Mouse (Mus musculus): ENCODE data around the gene Atg10.
"Not testable (repeated sequence)": the region's sequence is repeated elsewhere in the genome, so short reads cannot be mapped to it uniquely, and the experiment has no call there.

Atg10 gene

DNA sequence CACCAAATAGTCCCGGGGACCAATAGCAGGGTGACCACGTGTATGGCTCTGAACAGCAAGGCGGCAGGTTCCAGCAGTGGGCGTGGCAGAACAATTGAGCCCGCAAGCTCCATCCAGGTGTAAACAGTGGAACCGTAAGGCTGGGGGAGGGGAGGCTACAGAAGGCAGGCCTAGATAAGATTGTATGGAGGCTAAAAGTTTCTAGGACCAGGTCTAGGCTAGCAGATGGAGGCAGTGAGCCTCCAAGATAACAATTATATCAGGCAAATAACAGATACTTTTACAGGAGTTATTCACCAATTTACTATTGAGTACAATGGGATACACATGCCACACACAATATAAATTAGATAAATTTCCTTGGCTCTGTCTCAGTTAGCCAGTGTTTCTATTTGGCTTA is 284.6 kb downstream of the Atg10 start:
- DNase-seq (ENCODE audit: low spot score in 2 of 2), result peak in 1 of 2 experiments; percentile 11

DNA sequence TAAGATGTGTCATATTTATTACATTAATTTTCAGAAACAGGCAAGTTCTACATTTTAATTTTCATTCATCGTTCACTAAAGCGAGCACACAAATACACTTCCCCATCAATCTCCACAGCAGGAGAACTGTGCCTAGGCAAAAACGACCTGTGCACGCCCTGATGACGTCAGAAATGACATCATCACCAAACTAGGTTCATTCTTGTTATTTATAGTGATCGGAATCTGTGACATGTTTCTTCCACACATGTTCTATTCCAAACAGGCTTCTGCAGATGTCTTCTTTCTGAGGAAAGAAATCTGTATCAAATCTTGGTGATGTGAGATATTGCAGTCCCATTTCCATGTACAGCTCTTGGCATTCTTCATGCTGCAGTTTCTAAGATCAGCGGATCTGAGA is 287.9 kb downstream of the Atg10 start:
- no peak for DNase-seq (ENCODE audit: low spot score in 2 of 2)

DNA sequence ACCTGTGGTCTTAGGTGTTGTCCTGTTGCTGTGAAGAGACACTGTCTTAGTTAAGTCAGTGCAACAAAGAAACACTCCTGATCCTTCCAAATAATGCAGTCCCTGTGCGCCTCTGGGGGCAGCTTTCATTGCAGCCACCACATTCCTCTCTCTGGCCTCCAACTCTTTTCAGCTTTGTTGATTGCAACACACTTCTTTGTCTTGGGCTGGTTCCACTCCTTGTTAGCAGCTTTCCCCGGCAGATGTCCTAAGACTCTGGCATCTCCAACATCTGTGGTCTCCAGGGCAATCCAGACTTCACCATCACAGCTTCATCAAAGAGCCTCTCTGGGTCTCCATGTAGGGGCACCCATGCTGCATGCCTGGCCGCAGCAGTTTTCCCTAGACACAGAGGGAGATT is 290.5 kb downstream of the Atg10 start:
- no peak for DNase-seq (ENCODE audit: low spot score in 2 of 2)

DNA sequence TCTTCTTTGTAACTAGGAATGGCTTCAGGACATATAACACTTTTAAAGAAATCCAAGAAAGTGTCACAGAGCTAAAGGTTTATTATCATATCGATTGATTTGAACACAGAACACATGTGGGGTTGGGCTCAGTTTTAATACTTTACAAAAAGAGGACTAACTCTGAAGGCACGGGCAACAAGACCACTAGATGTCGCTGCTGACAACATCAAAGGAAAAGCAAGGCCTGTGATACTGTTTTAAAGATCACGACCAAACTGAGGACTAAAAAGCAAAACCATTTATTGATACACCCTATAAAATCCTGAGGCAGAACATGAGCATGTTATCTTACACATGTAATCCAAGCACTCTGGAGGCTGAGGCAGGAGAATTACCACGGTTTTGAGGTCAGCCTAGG is 293.9 kb downstream of the Atg10 start:
- DNase-seq (ENCODE audit: low spot score in 2 of 2), result peak; percentile 18 to 58

DNA sequence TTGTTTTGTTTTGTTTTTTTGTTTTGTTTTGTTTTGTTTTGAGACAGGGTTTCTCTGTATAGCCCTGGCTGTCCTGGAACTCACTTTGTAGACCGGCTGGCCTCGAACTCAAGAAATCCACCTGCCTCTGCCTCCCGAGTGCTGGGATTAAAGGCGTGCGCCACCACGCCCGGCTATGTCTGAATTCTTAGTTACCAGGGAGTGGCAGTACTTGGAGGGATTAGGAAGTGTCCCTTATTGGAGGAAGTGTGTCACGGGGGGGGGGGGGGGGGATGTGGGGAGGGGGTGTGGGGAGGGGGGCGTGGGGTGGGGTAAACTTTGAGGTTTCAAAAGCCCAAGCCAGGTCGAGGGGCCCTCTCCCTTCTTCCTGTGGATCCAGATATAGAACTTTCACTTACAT is 295.5 kb downstream of the Atg10 start:
- not testable (repeated sequence) for DNase-seq (ENCODE audit: low spot score in 2 of 2)

DNA sequence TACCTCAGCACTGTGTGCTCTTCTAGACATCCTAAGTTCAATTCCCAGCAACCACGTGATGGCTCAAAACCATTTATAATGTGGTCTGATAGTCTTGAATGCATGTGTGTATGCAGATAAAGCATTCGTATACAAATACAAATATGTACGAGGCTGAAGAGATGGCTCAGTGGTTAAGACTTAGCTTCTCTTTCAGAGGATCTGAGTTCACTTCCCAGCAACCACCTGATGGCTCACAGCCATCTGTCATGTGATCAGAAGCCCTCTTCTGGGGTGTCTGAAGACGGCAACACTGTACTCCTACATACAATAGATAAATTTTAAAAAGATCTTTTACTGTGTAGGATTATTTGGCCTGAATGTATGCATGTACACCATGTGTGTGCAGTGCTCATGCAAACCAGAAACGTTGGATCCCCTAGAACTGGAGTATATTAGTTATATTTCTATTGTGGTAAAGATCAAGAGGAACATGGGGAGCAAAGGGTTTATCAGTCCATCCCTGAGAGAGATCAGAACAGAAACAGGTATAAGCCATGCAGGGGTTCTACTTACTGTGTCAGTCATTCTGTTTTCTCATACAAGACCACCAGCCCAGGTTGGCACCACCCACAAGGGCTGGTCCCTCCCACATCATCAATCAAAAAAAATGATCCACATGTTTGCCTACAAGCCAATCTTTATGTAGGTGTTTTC is 296.7 kb downstream of the Atg10 start:
- DNase-seq (ENCODE audit: low spot score in 2 of 2), result no peak

DNA sequence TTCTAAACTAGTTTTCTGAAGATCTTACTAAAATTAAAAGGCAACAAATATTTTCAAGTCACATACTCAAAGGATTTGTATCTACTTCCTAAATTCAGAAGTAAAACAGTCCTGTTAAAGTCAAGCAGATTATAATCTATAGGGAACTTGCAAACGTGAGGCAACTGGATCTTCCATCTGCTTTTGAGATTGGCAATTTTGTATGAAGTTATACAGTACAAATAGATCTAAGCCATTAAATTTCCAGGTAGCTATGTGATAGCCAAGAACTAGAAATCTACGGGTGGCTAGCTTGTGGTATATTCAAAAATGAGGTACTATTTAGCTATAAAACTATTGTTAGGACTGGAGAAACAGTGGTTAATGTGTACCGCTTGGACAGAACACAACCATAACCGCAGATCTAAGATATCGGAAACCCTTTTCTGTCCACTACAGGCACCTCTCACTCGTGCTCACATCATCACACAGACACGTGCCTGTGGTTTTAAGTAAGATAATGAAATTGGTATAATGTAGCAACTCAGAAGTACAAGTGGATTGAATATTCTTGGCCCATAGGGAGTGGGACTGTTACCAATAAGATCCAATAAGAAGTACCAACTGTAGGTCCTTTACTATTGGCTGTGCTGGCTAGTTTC is 297.5 kb downstream of the Atg10 start:
- no peak for DNase-seq (ENCODE audit: low spot score in 2 of 2)

DNA sequence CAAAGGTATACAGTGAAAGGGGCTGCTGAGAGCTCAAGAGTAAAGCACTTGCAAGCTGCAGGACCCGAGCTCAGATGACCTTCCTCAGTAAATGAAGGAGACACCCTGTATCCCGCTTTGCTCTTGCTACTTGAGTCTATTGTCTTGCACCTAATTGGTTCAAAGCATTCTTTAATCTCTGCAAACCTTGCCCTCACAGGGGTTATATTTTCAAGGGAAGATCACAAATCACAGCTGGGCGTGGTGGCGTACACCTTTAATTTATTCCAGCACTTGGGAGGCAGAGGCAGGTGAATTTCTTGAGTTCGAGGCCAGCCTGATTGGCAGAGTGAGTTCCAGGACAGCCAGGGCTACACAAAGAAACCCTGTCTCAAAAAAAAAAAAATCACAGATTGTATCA is 298.6 kb downstream of the Atg10 start:
- DNase-seq (ENCODE audit: low spot score in 2 of 2), result no peak

DNA sequence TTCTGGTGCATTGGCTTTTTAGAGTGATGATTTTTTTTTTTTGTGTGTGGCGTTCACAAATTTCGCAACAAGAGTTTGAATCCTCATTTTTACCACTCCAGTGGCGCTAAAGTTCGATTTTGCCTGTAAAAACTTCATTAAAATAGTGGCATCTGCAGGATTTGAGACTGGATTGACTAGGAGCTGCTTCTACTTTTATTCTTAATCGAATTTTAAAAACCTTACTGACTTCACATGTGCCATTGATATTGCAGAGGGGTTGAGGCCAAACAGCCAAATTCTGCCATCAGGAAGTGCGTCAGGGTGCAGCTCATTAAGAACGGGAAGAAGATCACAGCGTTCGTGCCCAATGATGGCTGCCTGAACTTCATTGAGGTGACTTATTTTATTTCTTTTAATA is 299.7 kb downstream of the Atg10 start:
- DNase-seq (ENCODE audit: low spot score in 2 of 2), result no peak

DNA sequence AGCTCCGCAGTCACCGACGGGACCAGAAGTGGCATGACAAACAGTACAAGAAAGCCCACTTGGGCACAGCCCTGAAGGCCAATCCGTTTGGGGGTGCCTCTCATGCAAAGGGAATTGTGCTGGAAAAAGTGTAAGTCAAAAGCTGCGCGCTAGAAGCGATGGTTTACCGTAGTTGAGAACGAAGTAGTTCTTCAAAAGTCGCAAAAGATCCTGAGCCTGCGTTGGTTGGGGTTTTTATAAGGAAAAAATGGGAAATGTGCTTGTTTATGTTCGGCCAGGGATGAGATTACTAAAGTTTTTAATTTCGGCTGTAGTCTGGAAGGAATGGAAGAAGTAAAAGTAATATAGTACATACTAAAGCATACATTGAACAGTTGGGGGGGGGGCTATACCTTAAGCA is 300.2 kb downstream of the Atg10 start:
- DNase-seq (ENCODE audit: low spot score in 2 of 2), result not testable (repeated sequence)

DNA sequence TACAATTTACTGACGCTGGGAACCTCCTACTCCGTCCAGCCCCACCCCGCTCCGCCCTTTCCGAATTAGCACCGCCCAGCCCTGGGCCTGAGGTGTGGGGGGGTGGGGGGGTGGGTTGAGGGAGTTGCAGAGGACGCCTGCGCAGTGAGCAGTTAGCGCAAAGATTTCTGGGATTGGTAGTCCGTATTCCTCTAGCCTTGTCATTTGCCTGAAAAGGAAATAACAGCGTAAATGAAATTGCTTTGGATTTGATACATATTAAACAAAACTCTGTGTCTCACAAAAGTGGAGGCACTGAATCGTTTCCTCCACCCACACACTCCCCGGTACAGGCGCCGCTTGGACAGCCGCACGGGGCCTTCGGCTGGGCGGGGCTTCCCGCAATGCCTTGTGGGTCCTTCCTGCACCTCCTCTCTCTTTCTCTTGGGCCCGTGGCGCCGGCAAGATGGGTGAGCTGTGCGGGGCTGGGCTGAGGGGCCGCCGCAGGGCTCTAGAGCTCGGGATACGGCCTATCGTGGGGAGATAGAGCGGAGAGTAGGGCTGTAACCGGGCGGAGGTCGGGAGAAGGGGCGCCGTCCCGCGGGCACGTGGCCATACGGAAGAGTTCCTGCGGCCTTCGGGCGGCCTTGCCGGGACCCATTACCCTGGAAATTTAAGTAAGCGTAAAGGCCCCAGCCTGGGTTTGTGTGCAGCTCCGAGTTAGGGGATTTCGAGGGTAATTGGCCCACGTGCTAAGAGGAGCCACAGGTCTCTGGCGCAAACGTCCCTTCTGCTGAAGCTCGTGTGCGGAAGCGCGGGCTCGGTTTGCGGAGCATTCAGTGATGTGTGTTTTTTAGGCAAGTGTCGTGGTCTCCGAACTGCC is 300.8 kb downstream of the Atg10 start, which contains the start of gene Rps23:
Gene Rps23 (plus strand): TSS at position 208 of the 862 bp plus-strand sequence.
- peak; percentile 83 to 87 for DNase-seq (ENCODE audit: low spot score in 2 of 2)

DNA sequence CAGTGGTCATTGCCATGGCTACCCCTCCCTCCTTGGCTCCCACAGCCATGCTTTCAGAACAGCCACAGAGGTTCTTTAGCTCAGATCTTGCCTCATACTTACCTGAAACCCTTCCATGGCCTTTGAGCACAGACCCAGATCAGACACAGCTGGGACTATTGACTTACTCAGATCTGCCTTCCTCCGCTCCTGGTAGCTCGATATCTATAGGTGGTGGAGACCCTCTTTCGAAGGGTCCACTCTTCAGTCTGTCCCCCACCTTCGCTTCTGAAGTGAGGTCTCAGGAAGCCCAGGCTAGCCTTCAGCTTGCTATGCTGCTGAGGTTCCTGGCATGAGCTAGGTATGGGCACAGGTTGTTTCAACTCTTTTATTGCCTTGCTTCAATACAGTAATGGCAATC is 309.0 kb downstream of the Atg10 start:
- no peak for DNase-seq (ENCODE audit: low spot score in 2 of 2)

DNA sequence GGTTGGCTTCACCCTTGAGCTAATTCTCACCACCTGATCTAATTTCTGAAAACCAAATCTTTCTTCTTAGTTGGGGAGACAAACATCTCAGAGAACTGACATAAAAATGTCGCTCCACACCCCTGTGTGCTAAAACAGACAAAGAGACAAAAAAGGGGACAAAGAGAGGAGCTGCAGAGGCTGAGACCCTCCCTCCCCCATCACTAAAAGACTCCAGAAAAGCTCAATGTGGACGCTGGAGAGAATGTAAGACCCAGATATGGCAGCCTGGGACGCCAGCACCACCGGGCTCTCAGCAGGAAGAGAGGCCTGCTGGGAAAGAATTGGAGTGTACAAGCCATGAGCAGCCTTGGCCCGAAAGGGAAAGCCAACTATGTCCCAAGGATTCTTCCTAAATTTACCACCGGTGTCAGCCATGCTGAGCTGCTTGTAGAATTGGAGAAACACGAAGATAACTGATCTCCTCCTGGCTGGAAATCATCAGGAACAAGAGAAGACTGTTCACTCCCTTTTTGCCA is 310.0 kb downstream of the Atg10 start:
- DNase-seq (ENCODE audit: low spot score in 2 of 2), result no peak

DNA sequence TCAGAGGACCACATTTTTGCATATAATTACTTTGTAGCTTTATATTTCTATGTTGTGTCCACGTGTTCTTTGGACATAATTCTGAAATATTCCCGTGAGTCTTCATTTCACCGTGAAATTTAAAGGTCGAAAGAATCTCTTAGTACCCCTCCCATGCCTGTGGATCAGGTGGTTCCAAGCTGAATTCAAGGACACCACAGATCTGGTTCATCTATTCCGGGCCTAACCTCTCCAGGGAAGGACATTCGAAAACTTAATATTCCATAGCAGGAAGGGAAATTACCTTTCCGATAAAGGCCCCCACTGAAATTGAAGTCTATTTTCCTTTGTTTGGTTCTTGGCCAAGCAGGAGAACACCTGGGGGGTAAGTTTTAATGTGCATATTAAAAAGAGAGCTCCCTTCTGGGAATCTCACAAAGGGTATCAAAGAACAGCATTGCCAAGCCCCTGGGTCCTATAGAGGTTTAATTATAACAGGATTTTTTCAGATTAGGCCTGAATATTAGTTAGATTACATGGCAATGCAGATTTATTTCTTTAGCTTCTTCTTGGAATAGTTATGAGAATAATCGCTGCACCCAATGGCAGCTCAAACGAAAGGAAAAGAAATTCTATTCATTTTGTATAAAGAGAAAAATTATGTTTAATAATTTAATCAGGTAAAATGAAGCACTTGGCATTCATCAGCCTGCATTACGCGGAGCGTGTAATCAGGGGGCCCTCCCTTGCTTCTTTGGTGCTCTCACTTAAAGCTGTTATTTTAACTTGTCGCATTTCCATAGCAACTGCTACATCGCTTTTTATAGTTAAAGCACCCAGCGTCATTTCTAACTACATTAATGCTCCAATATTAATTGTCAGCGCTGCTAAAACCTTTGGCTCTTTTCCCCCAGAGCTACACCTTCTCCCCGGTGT is 310.8 kb downstream of the Atg10 start:
- no peak for DNase-seq (ENCODE audit: low spot score in 2 of 2)

DNA sequence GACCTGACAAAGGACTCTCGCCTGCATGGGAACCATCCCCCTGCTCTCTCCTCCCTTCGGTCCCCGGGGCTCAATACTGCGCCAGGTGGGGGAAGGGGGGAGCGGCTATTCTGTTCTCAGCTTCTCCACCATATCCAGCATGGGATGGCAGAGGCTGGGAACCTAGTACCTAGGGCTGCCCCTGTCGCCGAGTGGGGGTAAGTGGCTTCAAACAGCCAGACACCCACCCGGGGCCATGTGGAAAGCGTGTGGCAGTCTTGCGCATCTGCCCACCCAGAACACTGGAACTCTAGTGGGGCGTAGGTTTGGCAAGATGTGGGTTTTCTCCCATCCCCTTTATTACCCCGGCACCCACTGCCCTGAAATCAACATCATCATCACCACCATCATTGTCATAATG is 316.4 kb downstream of the Atg10 start:
- DNase-seq (ENCODE audit: low spot score in 2 of 2), result no peak

DNA sequence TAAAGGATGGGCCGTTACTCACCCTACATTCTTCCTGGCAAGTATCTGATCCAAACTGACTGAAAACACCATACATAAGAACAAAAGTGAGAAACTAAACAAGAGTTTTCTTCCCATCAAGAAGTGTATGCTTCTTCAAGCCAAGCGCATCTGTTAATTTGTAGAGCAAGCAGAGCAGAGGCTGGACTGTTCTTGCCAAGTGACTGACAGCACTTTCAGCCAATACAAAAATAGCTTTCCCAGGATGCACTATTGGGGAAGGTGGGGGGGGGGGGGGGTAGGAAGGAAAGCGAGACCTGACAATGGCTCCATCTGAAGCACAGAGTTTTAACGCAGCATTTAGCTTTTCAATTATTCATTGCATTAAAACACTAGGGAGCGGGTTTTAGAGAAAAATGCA is 318.6 kb downstream of the Atg10 start, which contains the start of gene Atp6ap1l:
Gene Atp6ap1l (minus strand): TSS at position 180 of the 400 bp plus-strand sequence.
- DNase-seq (ENCODE audit: low spot score in 2 of 2), result no peak

DNA sequence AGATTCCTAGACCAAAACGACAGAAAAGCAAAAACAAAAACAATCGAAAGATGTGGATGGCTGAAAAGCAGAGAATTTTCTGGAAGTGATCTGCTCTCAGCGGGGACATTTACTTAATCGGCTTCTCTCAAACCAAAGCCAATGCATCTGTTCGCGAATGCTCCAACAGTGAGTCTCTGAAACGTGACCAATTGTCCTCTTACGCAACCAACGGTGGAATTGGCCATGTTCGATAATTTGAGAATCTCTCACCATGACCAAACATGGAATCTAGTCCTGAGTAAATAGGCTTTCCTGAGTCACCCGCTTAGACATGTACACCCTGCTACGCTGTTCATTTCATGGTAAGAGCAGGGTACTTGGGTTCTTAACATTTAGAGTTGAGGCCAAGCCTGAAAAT is 326.9 kb downstream of the Atg10 start:
- DNase-seq (ENCODE audit: low spot score in 2 of 2), result no peak

DNA sequence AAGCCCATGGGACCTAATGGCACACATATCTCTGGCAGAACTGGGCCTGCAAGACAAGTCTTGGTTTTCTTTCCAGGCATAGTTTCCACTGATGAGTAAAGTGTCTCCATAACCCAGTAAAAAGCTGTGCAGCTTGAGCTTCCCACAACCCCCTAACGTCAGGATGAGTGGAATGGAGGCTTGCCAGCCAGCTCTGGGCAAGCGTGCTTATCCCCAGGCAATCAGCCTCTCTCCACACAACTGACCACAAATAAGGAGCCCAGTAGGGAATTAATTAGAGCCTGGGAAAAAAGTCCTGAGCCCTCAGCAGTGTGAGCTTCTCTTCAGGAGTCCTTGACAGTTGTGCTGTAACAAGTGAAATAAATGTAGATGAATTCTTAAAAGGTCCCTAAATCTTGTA is 327.7 kb downstream of the Atg10 start:
- no peak for DNase-seq (ENCODE audit: low spot score in 2 of 2)

DNA sequence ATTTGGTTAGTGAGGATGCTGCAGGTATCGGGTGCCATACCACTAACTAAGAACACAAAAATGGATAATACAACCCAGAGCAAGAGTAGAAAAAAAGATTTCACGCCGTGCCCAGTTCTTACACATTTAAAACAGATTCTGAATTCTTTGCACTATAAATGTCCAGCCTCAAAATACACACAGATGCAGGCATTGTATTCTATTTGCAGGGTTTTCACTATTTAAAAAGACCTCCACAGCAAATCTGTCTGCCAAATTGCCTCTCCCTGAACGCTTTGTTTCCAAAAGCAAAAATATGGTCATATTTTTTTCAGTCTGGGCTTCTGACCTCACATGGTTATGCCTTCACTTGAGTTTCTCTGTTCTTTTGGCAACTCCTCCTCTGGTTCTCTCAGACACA is 328.9 kb downstream of the Atg10 start:
- no peak for DNase-seq (ENCODE audit: low spot score in 2 of 2)

DNA sequence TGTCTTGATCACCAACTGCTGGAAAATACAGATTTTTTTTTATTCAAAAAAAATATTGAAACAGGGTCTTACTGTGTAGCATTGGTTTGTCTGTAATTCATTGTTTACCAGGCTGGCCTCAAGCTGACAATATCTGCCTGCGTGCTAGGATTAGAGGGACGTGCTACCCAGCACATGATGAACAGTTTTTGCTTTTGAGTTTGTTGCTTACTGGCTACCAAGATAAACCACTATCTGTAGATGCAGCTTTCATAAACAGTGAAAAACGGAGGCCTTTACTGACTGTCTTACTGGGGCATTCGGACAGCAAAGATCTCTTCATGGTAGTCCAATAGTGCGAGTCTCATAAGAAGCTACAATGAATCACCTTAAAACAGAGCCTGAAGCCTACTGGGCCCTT is 333.7 kb downstream of the Atg10 start:
- no peak for DNase-seq (ENCODE audit: low spot score in 2 of 2)

DNA sequence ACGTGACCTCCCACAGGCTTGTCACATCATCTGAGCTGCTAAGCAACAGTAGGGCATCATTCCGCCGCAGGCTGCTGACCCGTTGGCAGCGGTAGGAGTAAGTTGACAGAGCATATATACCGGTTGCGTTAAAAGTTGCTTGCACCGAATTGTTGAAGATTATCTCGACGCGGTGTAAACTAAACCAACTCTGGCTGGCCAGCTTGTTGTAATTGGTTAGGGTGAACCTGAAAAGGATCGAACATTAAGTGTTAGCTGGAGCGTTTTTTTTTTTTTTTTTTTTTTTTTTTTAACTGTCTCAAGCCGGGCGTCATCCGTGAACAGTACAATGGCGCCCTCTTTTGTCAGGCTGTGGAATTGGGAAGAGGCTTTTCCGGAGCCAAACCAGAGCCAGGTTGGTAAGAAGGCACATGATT is 337.2 kb downstream of the Atg10 start:
- DNase-seq (ENCODE audit: low spot score in 2 of 2), result peak; percentile 21 to 43

All from spleen, postnatal 14 days (tissue).